In the genomic region with DNA sequence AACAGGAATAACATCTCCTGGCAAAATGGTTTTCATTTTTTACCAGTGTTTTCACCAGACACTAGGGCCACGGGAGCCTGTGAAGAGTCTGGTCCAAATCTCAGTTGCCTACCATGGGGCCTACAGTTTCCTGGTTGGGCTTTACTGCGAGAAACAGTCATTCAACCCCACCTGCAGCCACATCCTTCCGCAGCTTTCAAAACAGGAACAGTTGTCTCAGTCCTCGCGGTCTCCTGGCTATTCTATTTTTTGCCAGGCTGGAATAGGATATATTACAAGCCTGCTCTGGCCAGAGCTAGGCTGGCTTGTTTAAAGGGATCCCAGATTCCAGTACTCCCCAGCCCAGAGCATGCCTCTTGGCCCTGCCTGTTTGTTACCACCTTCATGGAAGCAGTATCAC, we compare ENCODE assay signal across 17 mouse cellular contexts. TPM values are rescaled to one million over a fixed set of nuclear protein-coding genes. Genes with fewer than 3 reads are reported as not detected.
DNase-seq lines count a peak whose midpoint lies in the region; ATAC-seq lines count a peak whose summit lies in the region.
"Had no signal": no experiment of that assay in that cellular context is flagged by ENCODE, and none has a peak within 500 bp of the region (broad histone marks: within the 10 kb centered on the region; RNA-seq: fewer than 3 reads in every experiment).

No protein-coding gene starts in this region.

- no peak for ATAC-seq in heart, embryonic 13.5 days (ENCODE audit: extremely low read depth, insufficient number of reproducible peaks, low FRiP score, low TSS enrichment)
- peak; percentile 82 for ATAC-seq in activated CD4-positive, CD25-positive, alpha-beta regulatory T cell, adult 4 months
- ATAC-seq in inflammation-experienced regulatory T-cells, adult 6 months, result peak; percentile 79
- no peak for ATAC-seq in forebrain, embryonic 12.5 days (ENCODE audit: low FRiP score)
- ATAC-seq: forebrain, embryonic 14.5 days; hindbrain, embryonic 16.5 days had no signal

- 0 out of 2 replicates have a peak, but pooled peaks cover 4% of the 10 kb centered on the region for H3K4me1 ChIP-seq in heart, embryonic 13.5 days
- no peaks in the 10 kb centered on the region for H3K4me1 ChIP-seq in forebrain, embryonic 12.5 days
- H3K4me1 ChIP-seq: megakaryocyte, embryonic 14.5 days; neural tube, embryonic 15.5 days had no signal

- H3K36me3 ChIP-seq in heart, embryonic 13.5 days, result no peaks in the 10 kb centered on the region
- H3K36me3 ChIP-seq in forebrain, embryonic 12.5 days (replicated peaks), result no peaks in the 10 kb centered on the region
- H3K36me3 ChIP-seq: neural tube, embryonic 15.5 days had no signal

- WGBS in heart, embryonic 13.5 days, result 16% methylated on average over 5 of the region's 5 CpGs
- WGBS in forebrain, embryonic 12.5 days, result 53% methylated on average over 5 of the region's 5 CpGs

- H3K4me2 ChIP-seq in heart, embryonic 13.5 days, result no peak overlapping the region; the same call in 1 of the 2 replicates
- H3K4me2 ChIP-seq in forebrain, embryonic 12.5 days, result no peak overlapping the region
- H3K4me2 ChIP-seq: lung, embryonic 14.5 days; neural tube, embryonic 15.5 days had no signal

- H3K27me3 ChIP-seq in heart, embryonic 13.5 days (replicated peaks), result no peaks in the 10 kb centered on the region; the same call in 1 of the 2 replicates
- no peaks in the 10 kb centered on the region for H3K27me3 ChIP-seq in forebrain, embryonic 12.5 days
- H3K27me3 ChIP-seq: neural tube, embryonic 15.5 days had no signal

- intact Hi-C loops in heart, postnatal 25 days (cut with DNase I), result no loop called here

- no peaks in the 10 kb centered on the region for H3K9me3 ChIP-seq in heart, embryonic 13.5 days
- H3K9me3 ChIP-seq in forebrain, embryonic 12.5 days, result no peaks in the 10 kb centered on the region
- H3K9me3 ChIP-seq: megakaryocyte, embryonic 14.5 days; neural tube, embryonic 15.5 days had no signal

- DNase-seq in heart, postnatal 25 days (ENCODE audit: low spot score), result no peak
- DNase-seq in thymus, postnatal 14 days, result peak; percentile 20
- DNase-seq in MN1 (ENCODE audit: low spot score), result no peak
- DNase-seq in left cerebral cortex, adult 11 months (ENCODE audit: low spot score), result no peak
- DNase-seq: cerebellum, adult 18-20 months; gastrocnemius, postnatal 10 days; kidney, adult 9 months; lung, embryonic 14.5 days had no signal

- H3K4me3 ChIP-seq in heart, embryonic 13.5 days, result no peak overlapping the region
- H3K4me3 ChIP-seq in forebrain, embryonic 12.5 days (replicated peaks), result no peak overlapping the region
- H3K4me3 ChIP-seq: megakaryocyte, embryonic 14.5 days; neural tube, embryonic 15.5 days had no signal

- peak overlapping the region; percentile 66 for H3K27ac ChIP-seq in heart, embryonic 13.5 days (replicated peaks)
- H3K27ac ChIP-seq in forebrain, embryonic 12.5 days, result no peak overlapping the region
- H3K27ac ChIP-seq: neural tube, embryonic 15.5 days had no signal

- H3K9ac ChIP-seq in heart, embryonic 13.5 days, result no peak overlapping the region
- no peak overlapping the region for H3K9ac ChIP-seq in forebrain, embryonic 12.5 days
- H3K9ac ChIP-seq: lung, embryonic 14.5 days; neural tube, embryonic 15.5 days had no signal

RNA-seq across cellular contexts. Expression of a gene that starts 21.2 kb away (rescaled TPM):
- 53.9 and 62.5 TPM in 2 replicates for polyA plus RNA-seq in heart, embryonic 13.5 days (2015; fragmentation: Nextera tagmentation; extraction: Ambion mirVana)
- total RNA-seq in heart, postnatal 25 days (2021), result 100 to 1,000 TPM; 113 to 120 TPM
- 1 to 10 TPM; 7.9 to 8.4 TPM for polyA plus RNA-seq in activated CD4-positive, CD25-positive, alpha-beta regulatory T cell, adult 4 months (2017; shearing (Covaris generic))
- 10 to 100 TPM in 2 of 3 experiments, 1 to 10 TPM in 1; 7.0 to 13.6 (median 13.4) TPM for polyA plus RNA-seq in inflammation-experienced regulatory T-cells, adult 6 months (2017; shearing (Covaris generic))
- polyA plus RNA-seq in forebrain, embryonic 12.5 days (2016; fragmentation: Nextera tagmentation; extraction: Ambion mirVana), result 55.0 and 63.6 TPM in 2 replicates
- total RNA-seq: liver, adult 2 months had no signal
- polyA plus RNA-seq: liver, adult 2 months had no signal

Comparison
In these comparisons a context has a peak if more than half of its experiments do, and no peak if none do; other contexts are left out.
1. ATAC-seq: peak in activated CD4-positive, CD25-positive, alpha-beta regulatory T cell, adult 4 months (single experiment) and inflammation-experienced regulatory T-cells, adult 6 months (single experiment); none in heart, embryonic 13.5 days (single experiment) and forebrain, embryonic 12.5 days (single experiment).